Mouse (Mus musculus) heart, embryonic 13.5 days (tissue): ENCODE data around the gene Iffo1. TPM values are rescaled to one million over a fixed set of nuclear protein-coding genes. Genes with fewer than 3 reads are reported as not detected.

Source experiments
- ATAC-seq: fragments of 200-750 bp; cut with Nextera tagmentation; 2 replicates; pipeline ENCODE4 v1.8.0; 2017; ENCODE audit warnings: moderate TSS enrichment; ENCODE audit not compliant: insufficient number of reproducible peaks, low FRiP score, low TSS enrichment; ENCODE audit errors: extremely low read depth
- H3K27ac ChIP-seq: fragments of 300-500 bp; sonication (generic); replicated peaks from 2 replicates; pipeline ENCODE4 v1.5.1; 2015; ENCODE audit warnings: moderate library complexity, mild to moderate bottlenecking, inconsistent platforms
- H3K27me3 ChIP-seq: fragments of 300-500 bp; sonication (generic); replicated peaks from 2 replicates; pipeline ENCODE4 v1.6.1; 2015; ENCODE audit warnings: mild to moderate bottlenecking, inconsistent platforms
- H3K36me3 ChIP-seq: fragments of 300-500 bp; sonication (generic); 2 replicates; pipeline ENCODE4 v1.6.1; 2015; ENCODE audit warnings: mild to moderate bottlenecking, inconsistent platforms
- H3K4me1 ChIP-seq: fragments of 300-500 bp; sonication (generic); 2 replicates; pipeline ENCODE4 v1.6.1; 2015; ENCODE audit warnings: inconsistent platforms
- H3K4me2 ChIP-seq: fragments of 300-500 bp; sonication (generic); 2 replicates; pipeline ENCODE4 v1.6.1; 2015; ENCODE audit warnings: inconsistent platforms, mild to moderate bottlenecking, moderate library complexity
- H3K4me3 ChIP-seq: fragments of 300-500 bp; sonication (generic); 2 replicates; pipeline ENCODE4 v1.5.1; 2015; ENCODE audit warnings: moderate library complexity, mild to moderate bottlenecking, inconsistent platforms
- H3K9ac ChIP-seq: fragments of 300-500 bp; sonication (generic); 2 replicates; pipeline ENCODE4 v1.6.1; 2015; ENCODE audit warnings: inconsistent platforms, mild to moderate bottlenecking, moderate library complexity
- H3K9me3 ChIP-seq: fragments of 300-500 bp; sonication (generic); 2 replicates; pipeline ENCODE4 v1.6.1; 2016; ENCODE audit warnings: inconsistent platforms
- WGBS: fragments of 180-500 bp; shearing (Covaris S2); methylation state at CpG from one replicate; pipeline ENCODE4 v1.1.7; 2015; ENCODE audit warnings: mixed read lengths; 5-methylcytosine and 5-hydroxymethylcytosine counted together
- polyA plus RNA-seq: library from polyadenylated mRNA; unstranded; fragments of >200 nt; fragmentation: Nextera tagmentation; extraction: Ambion mirVana; gene quantifications from 2 replicates; pipeline ENCODE4 v1.2.1, GENCODE M21; 2015

Gene Iffo1
- polyA plus RNA-seq, 1 experiment from 2014 or later = 9.5 TPM

DNA sequence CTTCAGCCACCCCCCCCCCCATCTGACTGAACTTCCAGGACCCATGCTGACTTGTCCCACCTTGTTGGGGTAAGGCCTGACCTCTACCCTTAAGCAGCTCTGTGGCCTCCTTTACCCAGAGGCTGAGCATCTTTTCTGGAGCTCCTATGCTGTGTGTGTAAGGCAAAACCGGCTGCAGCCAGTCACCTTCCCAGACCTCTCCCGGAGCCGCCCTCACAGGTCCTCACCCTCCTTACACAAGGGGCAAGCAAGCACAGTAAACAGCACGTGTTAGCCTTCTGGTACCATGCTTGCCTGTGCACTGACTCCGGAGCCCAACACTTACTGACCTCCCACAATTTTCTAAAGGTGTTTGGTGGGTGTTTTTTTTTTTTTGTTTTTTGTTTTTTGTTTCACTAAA lies 30.4 kb downstream of the Iffo1 start:
- Histone ChIP-seq H3K4me2 (no peak overlapping the region), H3K9ac (no peak overlapping the region), H3K27ac (no peak overlapping the region), H3K36me3 (peaks cover 100% of the 10 kb centered on the region), H3K9me3 (no peaks in the 10 kb centered on the region), H3K4me3 (no peak overlapping the region), H3K4me1 (peaks cover 5% of the 10 kb centered on the region; the same call in 1 of the 2 replicates), H3K27me3 (no peaks in the 10 kb centered on the region)
- ATAC-seq = no peak
- 87% methylated on average over 5 of the region's 5 CpGs for WGBS

DNA sequence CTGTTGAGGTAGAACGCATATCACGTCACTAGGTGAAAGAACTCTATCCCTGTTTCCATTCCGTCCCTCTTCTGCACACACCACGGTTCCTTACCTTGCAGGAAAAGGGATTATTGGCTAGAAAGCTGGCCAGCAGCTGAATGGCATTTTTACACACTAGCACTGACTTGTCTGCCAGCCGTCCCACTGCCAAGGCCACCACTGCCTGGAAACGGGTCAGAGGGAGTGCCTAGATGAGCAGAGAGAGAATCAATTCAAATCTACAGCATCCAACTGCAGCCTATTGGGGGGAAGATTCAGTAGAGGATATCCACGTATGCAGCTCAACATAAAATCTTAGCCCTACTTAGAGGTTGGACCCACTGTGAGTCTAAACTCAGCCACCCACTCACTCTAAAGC lies 34.6 kb downstream of the Iffo1 start:
- WGBS = 95% methylated on average over 7 of the region's 7 CpGs
- no peak overlapping the region for H3K27ac ChIP-seq
- H3K4me1 ChIP-seq = no peaks in the 10 kb centered on the region
- H3K36me3 ChIP-seq = peaks cover 99% of the 10 kb centered on the region
- ATAC-seq = no peak
- no peak overlapping the region for H3K4me2 ChIP-seq
- H3K9me3 ChIP-seq = no peaks in the 10 kb centered on the region
- no peak overlapping the region for H3K4me3 ChIP-seq
- H3K27me3 ChIP-seq = no peaks in the 10 kb centered on the region
- no peak overlapping the region for H3K9ac ChIP-seq

DNA sequence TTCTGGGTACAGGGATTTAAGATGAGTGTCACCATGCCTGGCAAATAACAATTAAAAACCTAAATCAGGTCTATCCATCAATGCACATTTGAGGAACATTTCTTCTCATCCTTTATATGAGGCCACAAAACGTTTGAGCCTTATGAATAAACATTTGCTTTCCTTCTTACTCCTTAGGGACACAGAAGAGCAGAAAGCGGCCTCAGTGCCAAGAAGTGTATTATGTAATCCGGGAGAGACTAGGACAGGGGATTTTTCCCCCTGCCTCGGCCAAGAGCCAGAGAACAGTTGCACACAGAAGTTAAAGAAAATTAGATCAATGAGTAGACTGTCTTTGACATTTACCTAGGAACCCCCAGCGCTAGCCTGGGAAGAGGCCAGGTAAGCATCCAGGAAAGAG lies 37.1 kb downstream of the Iffo1 start:
- no peak overlapping the region for H3K4me2 ChIP-seq
- no peak overlapping the region for H3K27ac ChIP-seq
- peaks cover 99% of the 10 kb centered on the region for H3K36me3 ChIP-seq
- H3K4me3 ChIP-seq = no peak overlapping the region
- H3K4me1 ChIP-seq = no peaks in the 10 kb centered on the region
- no peaks in the 10 kb centered on the region for H3K9me3 ChIP-seq
- WGBS = 82% methylated on average over 5 of the region's 5 CpGs
- no peak for ATAC-seq
- no peaks in the 10 kb centered on the region for H3K27me3 ChIP-seq
- no peak overlapping the region for H3K9ac ChIP-seq

DNA sequence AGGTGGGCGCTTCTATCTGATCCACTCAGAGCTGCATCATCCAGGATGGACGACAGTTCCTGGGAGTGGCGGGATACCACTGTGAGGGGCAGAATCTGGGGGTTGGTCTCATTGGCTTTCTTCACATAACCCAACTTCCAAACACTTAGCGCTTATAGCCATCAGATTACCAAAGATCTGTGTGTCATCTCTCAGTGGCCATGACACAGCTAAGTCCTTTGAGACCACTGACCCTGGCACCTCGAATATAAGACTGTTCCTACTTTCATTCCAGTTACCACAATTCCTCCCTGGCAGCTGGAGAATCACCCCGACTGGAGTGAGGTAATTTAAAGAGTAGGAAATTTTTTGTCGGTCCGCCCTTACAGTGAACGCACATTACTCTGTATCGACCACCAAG lies 41.2 kb downstream of the Iffo1 start:
- no peak overlapping the region for H3K9ac ChIP-seq
- H3K27me3 ChIP-seq = no peaks in the 10 kb centered on the region
- H3K4me3 ChIP-seq = no peak overlapping the region
- ATAC-seq = no peak
- no peak overlapping the region for H3K4me2 ChIP-seq
- H3K27ac ChIP-seq = no peak overlapping the region
- no peaks in the 10 kb centered on the region for H3K9me3 ChIP-seq
- 93% methylated on average over 10 of the region's 10 CpGs for WGBS
- peaks cover 85% of the 10 kb centered on the region for H3K36me3 ChIP-seq
- peaks cover 12% of the 10 kb centered on the region for H3K4me1 ChIP-seq

DNA sequence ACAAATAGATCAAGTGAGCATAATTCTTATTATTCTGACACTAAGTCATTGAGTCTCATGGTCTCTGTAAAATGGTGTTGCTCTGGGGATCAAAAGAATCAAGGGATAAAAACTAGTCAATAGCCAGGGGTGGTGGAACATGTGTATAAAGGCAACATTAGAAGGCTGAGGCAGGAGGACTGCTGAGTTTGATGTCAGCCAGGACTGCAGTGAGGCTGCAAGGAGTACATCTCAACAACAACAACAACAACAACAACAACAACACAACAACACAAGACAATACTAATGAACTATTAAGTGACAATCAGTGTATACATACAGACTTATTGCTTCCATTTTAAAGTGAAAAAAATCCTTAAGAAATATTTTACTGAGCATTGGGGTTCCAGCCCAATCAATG lies 45.8 kb downstream of the Iffo1 start:
- H3K9ac ChIP-seq = peak overlapping the region; percentile 92
- H3K27ac ChIP-seq = peak overlapping the region; percentile 100
- peaks cover 65% of the 10 kb centered on the region for H3K36me3 ChIP-seq
- ATAC-seq = no peak
- H3K4me3 ChIP-seq = peak overlapping the region; percentile 75
- H3K4me1 ChIP-seq = peaks cover 26% of the 10 kb centered on the region
- H3K27me3 ChIP-seq = no peaks in the 10 kb centered on the region
- H3K4me2 ChIP-seq = peak overlapping the region; percentile 91
- H3K9me3 ChIP-seq = no peaks in the 10 kb centered on the region

DNA sequence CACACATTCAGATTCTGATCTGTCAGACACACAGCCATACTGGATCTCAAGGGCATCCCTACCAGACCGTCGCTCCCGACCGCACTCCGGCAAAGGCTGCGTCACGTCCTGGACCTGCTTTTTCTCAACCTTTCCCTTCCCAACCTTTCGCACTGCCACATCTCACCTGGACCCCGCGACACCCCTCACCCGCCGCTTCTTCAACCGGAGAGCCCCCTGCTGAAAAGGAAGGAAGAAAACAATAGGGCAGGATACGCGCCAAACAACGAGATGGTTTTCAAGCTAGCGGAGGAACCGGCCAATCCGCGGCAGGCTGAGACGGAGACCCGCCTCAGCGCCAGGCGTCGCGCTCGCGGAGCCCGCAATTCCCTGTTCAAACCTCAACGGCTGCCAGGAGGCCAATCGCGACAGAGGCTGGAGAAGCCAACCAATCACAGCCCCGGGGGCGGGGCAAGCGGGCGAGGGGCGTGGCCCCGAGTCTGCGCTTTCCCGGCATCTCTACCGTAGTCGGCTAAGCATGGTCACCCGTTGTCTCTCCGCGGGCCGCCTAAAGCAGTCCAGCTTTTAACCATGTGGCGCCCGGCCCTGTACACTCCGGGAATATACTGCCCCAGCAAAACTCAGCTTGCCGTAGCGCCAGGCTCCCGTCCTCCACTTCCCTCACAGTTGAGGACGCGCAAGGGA lies 46.4 kb downstream of the Iffo1 start, which contains the start of the genes Ncapd2 and Mrpl51:
Gene Ncapd2, minus strand, starts transcription at position 370 of the 684 bp plus-strand sequence.
Gene Mrpl51, plus strand, starts transcription at position 470 of the 684 bp plus-strand sequence.
- Histone ChIP-seq H3K4me3 (peak within 1 kb of the TSS; percentile 75), H3K4me1 (peaks cover 26% of the 10 kb centered on the region), H3K27ac (peak within 1 kb of the TSS; percentile 100), H3K9me3 (no peaks in the 10 kb centered on the region), H3K36me3 (peaks cover 59% of the 10 kb centered on the region), H3K27me3 (no peaks in the 10 kb centered on the region), H3K9ac (peak within 1 kb of the TSS; percentile 92), H3K4me2 (peak within 1 kb of the TSS; percentile 91)
- WGBS = under 1% methylated on average over 54 of the region's 54 CpGs
- ATAC-seq = peak; percentile 96

DNA sequence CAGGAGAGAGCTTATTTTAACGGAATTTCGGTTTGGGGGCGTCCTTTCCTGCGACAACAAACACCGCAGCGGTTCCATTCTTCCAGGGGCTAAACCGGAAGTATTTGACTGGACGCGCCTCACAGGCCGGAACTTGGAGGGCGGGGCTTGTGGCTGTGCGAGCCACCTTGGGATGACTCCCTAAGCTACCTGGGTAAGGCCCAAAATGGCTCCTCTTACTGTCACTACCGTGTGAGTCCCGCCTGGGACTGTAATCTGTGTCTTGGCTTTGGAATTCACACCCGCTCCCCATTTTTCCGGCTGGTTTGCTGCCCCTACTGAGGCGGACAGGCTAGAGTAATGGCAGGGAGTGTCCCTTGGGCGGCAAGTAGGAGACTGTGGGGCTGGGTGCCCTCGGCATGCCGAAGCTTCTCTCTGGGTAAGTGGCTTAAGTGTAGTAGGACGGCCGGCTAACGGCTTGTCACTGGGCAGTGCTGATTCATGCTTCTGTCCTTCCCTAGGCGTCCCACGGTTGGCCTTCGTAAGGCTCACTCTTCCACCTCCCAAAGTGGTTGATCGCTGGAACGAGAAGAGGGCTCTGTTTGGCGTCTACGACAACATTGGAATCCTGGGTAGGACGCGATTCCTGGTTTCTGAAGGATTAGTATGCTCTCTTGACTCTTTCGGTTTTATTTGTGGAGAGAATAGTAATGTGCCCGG lies 47.1 kb downstream of the Iffo1 start:
- H3K36me3 ChIP-seq = peaks cover 52% of the 10 kb centered on the region
- no peaks in the 10 kb centered on the region for H3K27me3 ChIP-seq
- peak overlapping the region; percentile 75 for H3K4me3 ChIP-seq
- no peaks in the 10 kb centered on the region for H3K9me3 ChIP-seq
- peak overlapping the region; percentile 100 for H3K27ac ChIP-seq
- H3K4me1 ChIP-seq = peaks cover 26% of the 10 kb centered on the region
- peak overlapping the region; percentile 91 for H3K4me2 ChIP-seq
- WGBS = under 1% methylated on average over 34 of the region's 34 CpGs
- H3K9ac ChIP-seq = peak overlapping the region; percentile 92
- ATAC-seq = peak; percentile 83

DNA sequence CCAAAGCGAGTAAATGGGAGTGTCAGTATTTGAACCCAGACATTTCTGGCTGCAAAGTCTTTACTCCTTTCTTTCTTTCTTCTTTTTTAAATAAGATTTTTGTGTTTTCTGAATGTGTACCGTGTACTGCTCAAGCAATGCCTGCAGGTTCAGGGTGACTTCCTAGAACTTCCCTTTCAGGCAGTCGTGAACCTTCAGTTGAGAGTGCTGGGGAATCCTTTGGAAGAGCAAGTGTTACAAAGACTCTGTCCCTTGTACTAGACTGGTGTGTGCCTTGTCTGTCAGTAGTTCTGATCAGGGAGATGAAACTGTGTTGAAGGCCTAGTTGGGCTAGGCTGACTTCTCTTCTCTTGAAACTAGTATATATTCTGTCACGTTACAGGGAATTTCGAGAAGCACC lies 47.8 kb downstream of the Iffo1 start:
- 38% methylated on average over 5 of the region's 5 CpGs for WGBS
- Histone ChIP-seq H3K9ac (peak overlapping the region; percentile 92), H3K4me2 (peak overlapping the region; percentile 91), H3K4me3 (peak overlapping the region; percentile 75), H3K9me3 (no peaks in the 10 kb centered on the region), H3K36me3 (peaks cover 45% of the 10 kb centered on the region), H3K27me3 (no peaks in the 10 kb centered on the region), H3K4me1 (peaks cover 26% of the 10 kb centered on the region), H3K27ac (peak overlapping the region; percentile 100)
- ATAC-seq = no peak

DNA sequence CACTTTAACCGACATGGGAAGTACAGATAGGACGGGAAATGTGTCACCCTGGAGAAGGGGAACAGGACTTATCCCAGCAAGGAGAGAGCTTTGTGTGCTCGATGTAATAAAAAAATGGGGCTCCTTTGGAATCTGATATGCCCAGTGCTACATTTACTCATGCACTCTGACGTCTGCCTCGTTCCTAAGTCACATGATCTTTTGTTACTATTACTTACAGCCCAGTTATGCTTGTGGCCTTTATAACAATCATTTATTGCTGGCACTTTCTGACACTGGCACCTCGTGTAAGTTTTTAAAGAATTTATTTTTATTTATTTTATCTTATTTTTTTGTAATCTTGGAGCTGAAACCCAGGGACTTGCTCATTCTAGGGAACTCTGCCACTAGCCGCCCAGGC lies 48.3 kb downstream of the Iffo1 start:
- H3K27ac ChIP-seq = 0 out of 2 replicates have a peak overlapping the region, but pooled peaks have one; percentile 32
- 0 out of 2 replicates have a peak overlapping the region, but pooled peaks have one; percentile 3 for H3K9ac ChIP-seq
- WGBS = 51% methylated on average over 7 of the region's 7 CpGs
- peaks cover 40% of the 10 kb centered on the region for H3K36me3 ChIP-seq
- no peaks in the 10 kb centered on the region for H3K9me3 ChIP-seq
- peak overlapping the region; percentile 91 for H3K4me2 ChIP-seq
- H3K27me3 ChIP-seq = no peaks in the 10 kb centered on the region
- peaks cover 26% of the 10 kb centered on the region for H3K4me1 ChIP-seq
- H3K4me3 ChIP-seq = peak overlapping the region; percentile 75
- ATAC-seq = no peak

DNA sequence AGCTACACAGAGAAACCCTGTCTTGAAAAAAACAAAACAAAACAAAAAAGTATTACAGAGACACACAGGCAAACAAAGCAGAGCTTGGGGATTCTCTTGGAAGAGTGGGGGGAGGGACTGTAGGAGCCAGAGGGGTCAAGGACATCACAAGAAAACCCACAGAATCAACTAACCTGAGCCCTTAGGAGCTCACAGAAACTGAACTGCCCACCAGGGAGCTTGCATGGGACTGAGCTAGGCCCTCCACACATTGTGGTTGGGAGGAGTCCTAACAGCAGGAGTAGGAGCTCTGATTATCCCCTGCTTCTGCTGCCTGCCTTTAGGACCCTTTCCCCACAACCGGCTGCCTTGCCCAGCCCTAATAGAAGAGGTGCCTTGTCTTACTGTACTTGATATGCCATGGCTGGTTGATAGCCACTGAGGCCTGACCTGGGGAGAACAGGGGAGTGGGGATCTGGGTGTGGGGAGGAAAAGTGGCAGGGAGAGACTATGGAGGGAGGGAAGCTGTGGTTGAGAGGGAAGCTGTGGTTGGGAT lies 50.6 kb downstream of the Iffo1 start:
- H3K4me2 ChIP-seq = no peak overlapping the region
- no peaks in the 10 kb centered on the region for H3K9me3 ChIP-seq
- no peak overlapping the region for H3K4me3 ChIP-seq
- WGBS = 40% methylated on average over 1 of the region's 1 CpGs
- H3K9ac ChIP-seq = no peak overlapping the region
- H3K27me3 ChIP-seq = no peaks in the 10 kb centered on the region
- H3K27ac ChIP-seq = no peak overlapping the region
- ATAC-seq = no peak
- peaks cover 14% of the 10 kb centered on the region for H3K4me1 ChIP-seq
- peaks cover 26% of the 10 kb centered on the region for H3K36me3 ChIP-seq

DNA sequence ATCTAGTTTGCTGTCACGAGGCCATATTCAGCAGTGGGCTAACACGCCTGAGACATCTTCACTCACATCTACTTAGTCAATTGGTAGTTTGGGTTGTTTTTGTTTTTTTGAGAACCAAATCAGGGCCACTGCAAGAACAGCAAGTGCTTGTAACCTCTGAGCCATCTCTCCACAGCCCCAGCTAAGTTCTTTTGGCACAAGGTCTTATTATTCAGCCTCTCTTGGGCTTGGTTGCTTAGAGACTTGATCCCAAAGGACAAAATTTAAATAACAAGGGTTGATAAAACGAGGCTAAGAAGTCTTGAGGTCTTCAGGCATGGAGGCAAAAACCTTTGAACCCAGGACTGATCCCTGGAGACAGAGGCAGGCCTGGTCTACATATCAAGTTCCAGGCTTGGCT lies 51.3 kb downstream of the Iffo1 start:
- H3K4me3 ChIP-seq = no peak overlapping the region
- peaks cover 14% of the 10 kb centered on the region for H3K4me1 ChIP-seq
- WGBS = 69% methylated on average over 3 of the region's 3 CpGs
- H3K27ac ChIP-seq = no peak overlapping the region
- no peak overlapping the region for H3K4me2 ChIP-seq
- no peak overlapping the region for H3K9ac ChIP-seq
- no peaks in the 10 kb centered on the region for H3K27me3 ChIP-seq
- no peaks in the 10 kb centered on the region for H3K9me3 ChIP-seq
- H3K36me3 ChIP-seq = peaks cover 26% of the 10 kb centered on the region
- no peak for ATAC-seq
